Mouse (Mus musculus): ENCODE measurements at regions not wholly inside any gene's neighbourhood (a gene's known extent, or its start where the extent isn't known, plus 50 kb on each side); places are given as distances from the start of the nearest gene placed in this dataset.

DNA sequence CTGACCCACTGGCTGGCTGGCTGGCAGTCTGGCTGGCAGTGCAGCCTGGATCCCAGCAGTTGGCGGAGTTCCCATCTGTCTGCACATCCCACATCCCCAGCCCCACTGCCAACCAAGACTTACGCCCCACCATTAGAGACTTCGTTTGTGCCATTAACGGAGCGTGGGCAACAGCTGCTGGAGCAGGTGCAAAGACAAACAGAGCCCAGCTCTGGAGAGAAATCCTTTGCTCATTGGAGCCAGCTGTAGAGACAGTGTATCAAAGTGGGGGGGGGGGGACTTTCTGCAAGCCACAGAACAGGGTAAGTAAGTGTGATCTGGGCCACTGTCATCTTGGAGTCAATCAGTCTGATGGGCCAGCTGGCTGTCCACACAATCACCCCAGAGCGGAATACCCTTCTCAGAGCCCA is 52.3 kb downstream of the Rplp1 start:
- no peak for ATAC-seq (ENCODE audit: insufficient number of reproducible peaks, insufficient read depth, low FRiP score, low TSS enrichment, low read depth)
- peaks cover 9% of the 10 kb centered on the region for H3K27me3 ChIP-seq
- WGBS = 77% methylated on average over 6 of the region's 6 CpGs
- peaks cover 12% of the 10 kb centered on the region for H3K4me1 ChIP-seq
- no peak overlapping the region for H3K4me3 ChIP-seq
- no peaks in the 10 kb centered on the region for H3K9me3 ChIP-seq
- H3K4me2 ChIP-seq = no peak overlapping the region
- H3K36me3 ChIP-seq = no peaks in the 10 kb centered on the region
- no peak overlapping the region for H3K9ac ChIP-seq
- no peak overlapping the region for H3K27ac ChIP-seq

- Histone ChIP-seq H3K36me3 (no peaks in the 10 kb centered on the region), H3K27me3 (peaks cover 6% of the 10 kb centered on the region; the same call in 1 of the 2 replicates), H3K4me3 (no peak overlapping the region), H3K4me2 (no peak overlapping the region), H3K27ac (no peak overlapping the region), H3K9ac (no peak overlapping the region), H3K4me1 (peaks cover 12% of the 10 kb centered on the region), H3K9me3 (no peaks in the 10 kb centered on the region)
- ATAC-seq (ENCODE audit: insufficient number of reproducible peaks, insufficient read depth, low FRiP score, low TSS enrichment, low read depth) = no peak
- WGBS = 26% methylated on average over 2 of the region's 2 CpGs
Measured at GRCm38 (mm10) chr9:61860147-61860546, 54.2 kb downstream of the Rplp1 start.

GRCm38 (mm10) chr9:61859438-61859837 is 54.9 kb downstream of the Rplp1 start:
- no peak for ATAC-seq (ENCODE audit: insufficient number of reproducible peaks, insufficient read depth, low FRiP score, low TSS enrichment, low read depth)
- Histone ChIP-seq H3K4me1 (peaks cover 12% of the 10 kb centered on the region), H3K9ac (no peak overlapping the region), H3K36me3 (no peaks in the 10 kb centered on the region), H3K4me3 (no peak overlapping the region), H3K27ac (no peak overlapping the region), H3K4me2 (no peak overlapping the region), H3K27me3 (peaks cover 6% of the 10 kb centered on the region; the same call in 1 of the 2 replicates), H3K9me3 (no peaks in the 10 kb centered on the region)
- 19% methylated on average over 6 of the region's 6 CpGs for WGBS

- WGBS = 74% methylated on average over 6 of the region's 6 CpGs
- Histone ChIP-seq H3K27me3 (peaks cover 6% of the 10 kb centered on the region; the same call in 1 of the 2 replicates), H3K27ac (no peak overlapping the region), H3K9me3 (no peaks in the 10 kb centered on the region), H3K9ac (no peak overlapping the region), H3K36me3 (no peaks in the 10 kb centered on the region), H3K4me1 (peaks cover 19% of the 10 kb centered on the region), H3K4me3 (no peak overlapping the region), H3K4me2 (no peak overlapping the region)
- ATAC-seq (ENCODE audit: insufficient number of reproducible peaks, insufficient read depth, low FRiP score, low TSS enrichment, low read depth) = no peak
Measured at GRCm38 (mm10) chr9:61857817-61858216, 56.5 kb downstream of the Rplp1 start.

DNA sequence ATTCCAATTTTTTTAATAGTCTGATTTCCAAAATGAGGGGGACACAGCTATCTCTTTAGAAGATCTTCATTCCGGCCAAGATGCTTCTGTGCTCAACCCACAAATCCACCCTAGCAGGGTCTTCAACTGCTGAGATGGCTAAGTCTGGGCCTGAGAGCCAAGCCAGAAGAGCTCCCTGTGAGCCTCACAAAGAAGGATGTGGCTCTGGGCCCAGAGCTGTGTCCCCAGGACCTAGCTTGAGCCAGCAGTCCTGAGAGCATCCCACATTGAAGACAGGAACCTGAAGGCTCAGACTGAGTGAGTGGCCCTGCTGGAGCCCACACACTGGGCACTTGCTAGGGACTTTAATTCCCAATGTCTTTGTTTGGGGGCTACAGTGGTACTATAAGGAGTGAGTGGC is 57.7 kb downstream of the Rplp1 start:
- no peak for ATAC-seq (ENCODE audit: insufficient number of reproducible peaks, insufficient read depth, low FRiP score, low TSS enrichment, low read depth)
- no peak overlapping the region for H3K4me2 ChIP-seq
- H3K4me1 ChIP-seq = peaks cover 19% of the 10 kb centered on the region
- H3K27me3 ChIP-seq = peaks cover 6% of the 10 kb centered on the region; the same call in 1 of the 2 replicates
- no peaks in the 10 kb centered on the region for H3K36me3 ChIP-seq
- H3K27ac ChIP-seq = no peak overlapping the region
- H3K4me3 ChIP-seq = no peak overlapping the region
- WGBS = 76% methylated on average over 1 of the region's 1 CpGs
- H3K9ac ChIP-seq = no peak overlapping the region
- H3K9me3 ChIP-seq = no peaks in the 10 kb centered on the region

GRCm38 (mm10) chr9:61855686-61856085 is 58.7 kb downstream of the Rplp1 start:
- H3K9ac ChIP-seq = no peak overlapping the region

DNA sequence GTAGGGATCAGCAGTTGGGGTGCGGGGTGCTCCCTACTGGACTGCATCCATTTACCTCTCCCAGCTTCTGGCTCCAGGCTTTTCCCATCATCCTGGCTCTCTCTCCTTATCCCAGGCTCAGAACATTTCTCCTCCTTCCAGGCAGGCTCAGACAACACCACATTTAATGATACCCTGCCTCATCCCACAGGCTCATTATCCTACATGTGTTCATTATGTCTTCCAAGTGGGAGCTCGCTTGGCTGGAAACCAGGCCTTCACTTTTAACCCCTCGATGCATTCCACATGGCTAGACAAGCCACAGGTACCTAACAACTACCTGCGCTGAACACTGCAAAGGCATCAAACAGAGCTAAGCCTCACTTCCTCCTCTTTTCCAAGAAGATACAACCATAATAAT is 60.5 kb downstream of the Rplp1 start:
- ATAC-seq (ENCODE audit: insufficient number of reproducible peaks, insufficient read depth, low FRiP score, low TSS enrichment, low read depth) = no peak
- no peak overlapping the region for H3K4me3 ChIP-seq
- H3K9me3 ChIP-seq = no peaks in the 10 kb centered on the region
- 61% methylated on average over 4 of the region's 4 CpGs for WGBS
- peaks cover 8% of the 10 kb centered on the region; the same call in 1 of the 2 replicates for H3K4me1 ChIP-seq
- no peak overlapping the region for H3K9ac ChIP-seq
- H3K27ac ChIP-seq = no peak overlapping the region
- no peak overlapping the region for H3K4me2 ChIP-seq
- no peaks in the 10 kb centered on the region for H3K36me3 ChIP-seq
- peaks cover 6% of the 10 kb centered on the region; the same call in 1 of the 2 replicates for H3K27me3 ChIP-seq

More at GRCm38 (mm10) chr9:61855686-61856085, 58.7 kb downstream of the Rplp1 start:
- Histone ChIP-seq H3K9me3 (no peaks in the 10 kb centered on the region), H3K4me1 (peaks cover 19% of the 10 kb centered on the region), H3K27ac (no peak overlapping the region), H3K27me3 (peaks cover 6% of the 10 kb centered on the region; the same call in 1 of the 2 replicates), H3K4me3 (no peak overlapping the region), H3K36me3 (no peaks in the 10 kb centered on the region), H3K4me2 (no peak overlapping the region)
- no peak for ATAC-seq (ENCODE audit: insufficient number of reproducible peaks, insufficient read depth, low FRiP score, low TSS enrichment, low read depth)
- WGBS = 75% methylated on average over 11 of the region's 11 CpGs

GRCm38 (mm10) chr9:61851331-61851730 is 63.0 kb downstream of the Rplp1 start:
- Histone ChIP-seq H3K4me3 (no peak overlapping the region), H3K27me3 (no peaks in the 10 kb centered on the region), H3K4me1 (peaks cover 8% of the 10 kb centered on the region; the same call in 1 of the 2 replicates), H3K4me2 (no peak overlapping the region), H3K9me3 (no peaks in the 10 kb centered on the region), H3K9ac (no peak overlapping the region), H3K27ac (no peak overlapping the region), H3K36me3 (no peaks in the 10 kb centered on the region)
- no peak for ATAC-seq (ENCODE audit: insufficient number of reproducible peaks, insufficient read depth, low FRiP score, low TSS enrichment, low read depth)
- WGBS = 97% methylated on average over 3 of the region's 3 CpGs

DNA sequence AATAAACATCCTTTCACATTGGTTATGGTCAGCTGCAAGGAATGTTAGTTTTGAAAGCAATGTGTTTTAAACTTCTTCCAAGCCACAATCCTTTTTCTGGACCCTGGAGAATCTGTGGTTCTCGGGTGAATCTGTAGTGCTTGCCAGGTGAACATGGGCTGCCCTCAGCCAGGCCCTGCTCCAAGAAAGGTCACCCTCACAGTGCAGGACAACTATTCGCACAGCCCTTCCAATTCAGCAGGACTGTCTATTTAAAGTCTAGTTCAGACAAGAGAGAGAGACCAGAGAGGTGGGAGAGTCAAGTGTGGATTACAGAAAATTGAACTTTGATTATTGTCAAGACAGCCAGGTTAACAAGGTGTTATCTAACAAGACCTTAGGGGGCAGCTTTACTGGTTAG is 65.9 kb downstream of the Rplp1 start:
- ATAC-seq (ENCODE audit: insufficient number of reproducible peaks, insufficient read depth, low FRiP score, low TSS enrichment, low read depth) = no peak
- 64% methylated on average over 2 of the region's 2 CpGs for WGBS

DNA sequence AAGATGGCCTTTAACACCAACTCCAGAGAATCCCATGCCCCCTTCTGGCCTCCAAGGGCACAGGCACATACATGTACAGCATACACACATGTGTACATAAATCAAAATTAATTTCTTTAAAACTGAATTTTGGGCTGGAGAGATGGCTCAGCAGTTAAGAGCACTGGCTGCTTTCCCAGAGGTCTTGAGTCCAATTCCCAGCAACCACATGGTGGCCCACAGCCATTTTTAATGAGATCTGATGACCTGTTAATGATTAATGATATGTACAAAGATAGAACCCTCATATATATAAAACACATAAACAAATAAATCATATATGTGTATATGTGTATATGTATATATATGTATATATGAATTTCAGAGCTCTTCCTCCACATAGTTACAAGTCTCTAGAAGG is 66.8 kb downstream of the Rplp1 start:
- Histone ChIP-seq H3K27me3 (no peaks in the 10 kb centered on the region), H3K4me1 (0 out of 2 replicates have a peak, but pooled peaks cover 2% of the 10 kb centered on the region), H3K9ac (no peak overlapping the region), H3K27ac (no peak overlapping the region), H3K9me3 (no peaks in the 10 kb centered on the region), H3K4me2 (no peak overlapping the region), H3K36me3 (no peaks in the 10 kb centered on the region), H3K4me3 (no peak overlapping the region)
- no peak for ATAC-seq (ENCODE audit: insufficient number of reproducible peaks, insufficient read depth, low FRiP score, low TSS enrichment, low read depth)

More for the DNA sequence above, 65.9 kb downstream of the Rplp1 start:
- Histone ChIP-seq H3K4me1 (peaks cover 6% of the 10 kb centered on the region; the same call in 1 of the 2 replicates), H3K4me3 (no peak overlapping the region), H3K9ac (no peak overlapping the region), H3K27ac (no peak overlapping the region), H3K36me3 (no peaks in the 10 kb centered on the region), H3K4me2 (no peak overlapping the region), H3K9me3 (no peaks in the 10 kb centered on the region), H3K27me3 (no peaks in the 10 kb centered on the region)

DNA sequence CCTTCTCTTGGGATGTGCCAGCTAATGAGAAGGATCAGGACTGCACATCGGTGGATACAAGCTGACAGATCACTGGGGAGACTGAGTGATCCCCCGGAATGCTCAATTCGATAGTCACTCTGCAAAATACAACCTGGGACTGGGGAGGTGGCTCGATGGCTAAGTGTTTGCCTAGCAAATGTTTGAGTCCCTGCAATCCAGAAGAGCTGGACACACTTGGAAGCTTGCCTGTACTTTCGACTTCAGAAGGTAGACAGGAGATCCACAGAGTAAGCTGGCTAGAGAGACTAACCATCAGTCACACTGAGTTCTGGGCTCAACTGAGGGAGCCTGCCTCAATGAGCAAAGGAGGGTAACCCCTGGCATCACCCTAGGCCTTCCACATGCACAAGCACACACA is 69.7 kb downstream of the Rplp1 start:
- H3K27me3 ChIP-seq = no peaks in the 10 kb centered on the region
- H3K4me1 ChIP-seq = 0 out of 2 replicates have a peak, but pooled peaks cover 2% of the 10 kb centered on the region
- WGBS = 86% methylated on average over 5 of the region's 5 CpGs
- H3K4me2 ChIP-seq = no peak overlapping the region
- no peaks in the 10 kb centered on the region for H3K36me3 ChIP-seq
- H3K27ac ChIP-seq = no peak overlapping the region
- H3K4me3 ChIP-seq = no peak overlapping the region
- H3K9me3 ChIP-seq = no peaks in the 10 kb centered on the region
- no peak overlapping the region for H3K9ac ChIP-seq
- no peak for ATAC-seq (ENCODE audit: insufficient number of reproducible peaks, insufficient read depth, low FRiP score, low TSS enrichment, low read depth)

- Histone ChIP-seq H3K36me3 (no peaks in the 10 kb centered on the region), H3K9me3 (no peaks in the 10 kb centered on the region), H3K4me1 (0 out of 2 replicates have a peak, but pooled peaks cover 2% of the 10 kb centered on the region), H3K4me3 (no peak overlapping the region), H3K27ac (no peak overlapping the region), H3K4me2 (no peak overlapping the region), H3K27me3 (no peaks in the 10 kb centered on the region), H3K9ac (no peak overlapping the region)
- no peak for ATAC-seq (ENCODE audit: insufficient number of reproducible peaks, insufficient read depth, low FRiP score, low TSS enrichment, low read depth)
- WGBS = 71% methylated on average over 8 of the region's 8 CpGs
Measured at GRCm38 (mm10) chr9:61844141-61844540, 70.2 kb downstream of the Rplp1 start.
